Mouse (Mus musculus): ENCODE data around the gene Nck1.

- TF ChIP-seq GATA1 (IDR thresholded peaks at IDR 0.05; ENCODE audit: low read length), result no peak
- TF ChIP-seq TAL1 (IDR thresholded peaks at IDR 0.05; ENCODE audit: low read length), result no peak
Measured at GRCm38 (mm10) chr9:100505498-100505897, 40.4 kb downstream of the Nck1 start.
